Mouse (Mus musculus) inflammation-experienced regulatory T-cells, adult 6 months (primary cell): ENCODE measurements around the gene Krtap1-5. TPM values are rescaled to one million over a fixed set of nuclear protein-coding genes. Genes with fewer than 3 reads are reported as not detected.

ENCODE experiments used
- ATAC-seq: one replicate; pipeline ENCODE4 v1.8.0; 2017
- polyA plus RNA-seq, 3 experiments: library from polyadenylated mRNA; unstranded; fragments of 100-300 nt; shearing (Covaris generic); gene quantifications; one replicate each; pipeline ENCODE4 v1.2.1; 2017

Gene Krtap1-5
- polyA plus RNA-seq, 3 experiments from 2014 or later: not detected

GRCm38 (mm10) chr11:99539721-99540120, 41.1 kb downstream of the Krtap1-5 start:
- no peak for ATAC-seq

Other genes with a start within 250 kb of the Krtap1-5 start
- gene Krt26, start 243.1 kb downstream of the Krtap1-5 start, polyA plus RNA-seq: not detected
- not detected for gene Krt27, start 229.9 kb downstream of the Krtap1-5 start, polyA plus RNA-seq
- gene Krt28, start 206.1 kb downstream of the Krtap1-5 start, polyA plus RNA-seq: not detected
- 10 to 100 TPM in 1 of 3 experiments, 1 to 10 TPM in 2; 4.5 to 13.5 (median 7.3) TPM for gene Krt10, start 191.7 kb downstream of the Krtap1-5 start, polyA plus RNA-seq
- not detected for gene Krt12, start 158.8 kb downstream of the Krtap1-5 start, polyA plus RNA-seq
- gene Krt20, start 142.9 kb downstream of the Krtap1-5 start, polyA plus RNA-seq: not detected
- not detected for gene Krt23, start 87.9 kb downstream of the Krtap1-5 start, polyA plus RNA-seq
- gene Krt39, start 59.7 kb downstream of the Krtap1-5 start, polyA plus RNA-seq: not detected
- not detected for gene Krt40, start 37.9 kb downstream of the Krtap1-5 start, polyA plus RNA-seq
- gene Krtap3-3, start 30.2 kb downstream of the Krtap1-5 start, polyA plus RNA-seq: not detected
- not detected for gene Krtap3-2, start 24.2 kb downstream of the Krtap1-5 start, polyA plus RNA-seq
- not detected for gene Gm11939, start 21.6 kb downstream of the Krtap1-5 start, polyA plus RNA-seq
- gene Krtap3-1, start 14.4 kb downstream of the Krtap1-5 start, polyA plus RNA-seq: not detected
- gene Krtap1-4, start 2.6 kb upstream of the Krtap1-5 start, polyA plus RNA-seq: not detected
- not detected for gene Krtap1-3, start 10.3 kb upstream of the Krtap1-5 start, polyA plus RNA-seq
- not detected for gene Krtap9-3, start 17.1 kb upstream of the Krtap1-5 start, polyA plus RNA-seq
- gene Gm11938, start 22.3 kb upstream of the Krtap1-5 start, polyA plus RNA-seq: not detected
- gene Gm11937, start 29.2 kb upstream of the Krtap1-5 start, polyA plus RNA-seq: not detected
- not detected for gene Krtap2-4, start 33.8 kb upstream of the Krtap1-5 start, polyA plus RNA-seq
- not detected for gene Gm11562, start 39.4 kb upstream of the Krtap1-5 start, polyA plus RNA-seq
- gene Krtap4-1, start 47.2 kb upstream of the Krtap1-5 start, polyA plus RNA-seq: not detected
- gene Krtap4-2, start 54.1 kb upstream of the Krtap1-5 start, polyA plus RNA-seq: not detected
- gene Krtap4-7, start 63.1 kb upstream of the Krtap1-5 start, polyA plus RNA-seq: not detected
- gene Gm11555, start 69.2 kb upstream of the Krtap1-5 start, polyA plus RNA-seq: not detected
- gene Gm11563, start 77.9 kb upstream of the Krtap1-5 start, polyA plus RNA-seq: not detected
- not detected for gene Krtap4-6, start 84.9 kb upstream of the Krtap1-5 start, polyA plus RNA-seq
- not detected for gene Gm14190, start 109.7 kb upstream of the Krtap1-5 start, polyA plus RNA-seq
- gene Gm14180, start 153.3 kb upstream of the Krtap1-5 start, polyA plus RNA-seq: not detected
- not detected for gene Gm11595, start 191.9 kb upstream of the Krtap1-5 start, polyA plus RNA-seq
- not detected for gene Krtap4-8, start 199.7 kb upstream of the Krtap1-5 start, polyA plus RNA-seq
- not detected for gene Krtap4-9, start 204.2 kb upstream of the Krtap1-5 start, polyA plus RNA-seq
- not detected for gene Gm11596, start 212.5 kb upstream of the Krtap1-5 start, polyA plus RNA-seq
- gene Gm11569, start 217.9 kb upstream of the Krtap1-5 start, polyA plus RNA-seq: not detected
- not detected for gene Gm11554, start 223.4 kb upstream of the Krtap1-5 start, polyA plus RNA-seq
- not detected for gene Krtap4-13, start 228.9 kb upstream of the Krtap1-5 start, polyA plus RNA-seq
- gene Gm11564, start 234.7 kb upstream of the Krtap1-5 start, polyA plus RNA-seq: not detected